Mouse (Mus musculus) lung, postnatal 10 days (tissue): ENCODE results near the gene Pigx.

Source experiments
- DNase-seq: peaks from one replicate; pipeline ENCODE4 v3.0.0; 2021

Gene Pigx

GRCm38 (mm10) chr16:32058817-32059216 is 40.7 kb downstream of the Pigx start:
- DNase-seq = no peak

DNA sequence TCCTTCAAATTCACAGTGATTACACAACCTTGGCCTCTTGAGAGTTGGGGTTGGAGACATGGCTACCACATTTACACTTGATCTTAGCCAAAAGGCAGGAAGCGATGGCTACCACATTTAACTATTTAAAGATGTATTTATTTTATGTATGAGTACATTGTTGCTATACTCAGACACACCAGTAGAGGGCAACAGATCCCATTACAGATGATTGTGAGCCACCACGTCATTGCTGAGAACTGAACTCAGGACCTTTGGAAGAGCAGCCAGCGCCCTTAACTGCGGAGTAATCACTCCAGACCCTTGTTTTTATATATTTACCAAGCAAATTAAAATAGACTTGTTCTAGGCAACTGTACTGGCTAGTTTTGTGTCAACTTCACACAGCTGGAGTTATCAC is 57.2 kb downstream of the Pigx start:
- DNase-seq = no peak
